Mouse (Mus musculus): ENCODE data around the gene Pithd1.

The Pithd1 gene

GRCm38 (mm10) chr4:135929828-135930227 lies 57.2 kb downstream of the Pithd1 start:
- DNase-seq (ENCODE audit: low spot score in 2 of 2): no peak

DNA sequence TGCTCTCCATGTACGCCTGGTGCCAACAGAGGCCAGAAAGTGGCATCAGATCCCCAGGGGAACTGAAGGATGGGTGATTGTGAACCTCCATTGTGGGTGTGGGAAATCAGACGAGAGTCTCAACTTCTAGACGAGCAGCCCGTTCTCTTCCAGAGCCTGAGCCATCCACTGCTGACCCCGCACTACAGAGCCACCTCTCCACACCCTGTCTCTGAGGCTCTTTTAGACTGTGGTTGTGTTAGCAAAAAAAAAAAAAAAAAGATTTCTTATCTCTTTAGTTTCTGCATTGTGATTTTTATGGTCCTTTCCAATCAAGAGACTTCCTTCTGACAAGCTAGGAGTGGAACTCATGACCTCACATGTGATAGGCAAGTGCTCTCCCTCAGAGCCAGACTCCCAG lies 57.7 kb downstream of the Pithd1 start:
- no peak for DNase-seq (ENCODE audit: low spot score in 2 of 2)

DNA sequence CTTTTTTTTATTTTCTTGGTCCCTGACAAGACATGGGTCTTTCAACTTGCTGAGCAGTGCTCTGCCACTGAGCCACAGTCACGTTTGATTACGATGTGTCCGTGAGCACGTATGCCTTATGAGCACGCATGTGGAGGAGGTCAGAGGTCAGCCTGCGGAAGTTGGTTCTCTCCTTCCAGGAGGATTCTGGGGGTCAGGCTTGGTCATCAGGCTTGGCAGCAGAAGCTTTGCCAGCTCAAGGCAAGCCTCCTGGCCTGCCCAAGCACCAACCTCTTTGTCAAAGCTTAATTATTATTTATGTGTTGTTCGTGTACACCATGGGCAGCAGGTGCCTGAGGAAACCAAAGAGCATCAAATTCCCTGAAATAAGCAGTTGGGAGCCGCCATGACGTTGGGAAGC lies 58.7 kb downstream of the Pithd1 start:
- no peak for DNase-seq (ENCODE audit: low spot score in 2 of 2)

GRCm38 (mm10) chr4:135926861-135927260 lies 60.2 kb downstream of the Pithd1 start:
- no peak for DNase-seq (ENCODE audit: low spot score in 2 of 2)

- DNase-seq (ENCODE audit: low spot score in 2 of 2): no peak
These were observed 60.8 kb downstream of the Pithd1 start for GRCm38 (mm10) chr4:135926195-135926808.
